Mouse (Mus musculus): ENCODE measurements around the gene Agbl4. TPM values are rescaled to one million over a fixed set of nuclear protein-coding genes. Genes with fewer than 3 reads are reported as not detected.

Gene Agbl4
- polyA plus RNA-seq (2017; shearing (Covaris generic)): not detected

DNA sequence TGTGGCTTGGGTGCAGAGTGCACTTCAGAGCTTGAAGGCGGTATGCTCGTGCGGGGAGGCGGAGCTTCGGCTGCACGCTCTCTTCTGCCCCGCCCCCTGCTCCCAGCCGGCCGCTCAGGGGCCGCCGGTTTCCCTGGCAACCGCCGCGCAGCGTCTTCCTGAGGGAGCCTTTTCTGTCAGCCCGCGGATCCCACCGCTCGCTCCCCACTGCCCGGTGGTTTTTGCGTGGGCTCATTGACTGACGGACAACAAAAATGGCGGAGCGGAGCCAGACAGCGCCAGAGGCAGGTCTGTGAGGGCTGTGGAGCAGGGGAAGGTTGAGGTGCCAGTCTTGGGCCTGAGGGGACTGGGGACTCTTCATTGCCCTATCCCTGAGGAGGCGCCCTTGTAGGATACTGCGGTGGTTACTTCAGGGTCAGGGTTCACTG, at the start of gene Agbl4:
Agbl4 (plus strand) TSS at position 44 of the 428 bp plus-strand sequence.

DNA sequence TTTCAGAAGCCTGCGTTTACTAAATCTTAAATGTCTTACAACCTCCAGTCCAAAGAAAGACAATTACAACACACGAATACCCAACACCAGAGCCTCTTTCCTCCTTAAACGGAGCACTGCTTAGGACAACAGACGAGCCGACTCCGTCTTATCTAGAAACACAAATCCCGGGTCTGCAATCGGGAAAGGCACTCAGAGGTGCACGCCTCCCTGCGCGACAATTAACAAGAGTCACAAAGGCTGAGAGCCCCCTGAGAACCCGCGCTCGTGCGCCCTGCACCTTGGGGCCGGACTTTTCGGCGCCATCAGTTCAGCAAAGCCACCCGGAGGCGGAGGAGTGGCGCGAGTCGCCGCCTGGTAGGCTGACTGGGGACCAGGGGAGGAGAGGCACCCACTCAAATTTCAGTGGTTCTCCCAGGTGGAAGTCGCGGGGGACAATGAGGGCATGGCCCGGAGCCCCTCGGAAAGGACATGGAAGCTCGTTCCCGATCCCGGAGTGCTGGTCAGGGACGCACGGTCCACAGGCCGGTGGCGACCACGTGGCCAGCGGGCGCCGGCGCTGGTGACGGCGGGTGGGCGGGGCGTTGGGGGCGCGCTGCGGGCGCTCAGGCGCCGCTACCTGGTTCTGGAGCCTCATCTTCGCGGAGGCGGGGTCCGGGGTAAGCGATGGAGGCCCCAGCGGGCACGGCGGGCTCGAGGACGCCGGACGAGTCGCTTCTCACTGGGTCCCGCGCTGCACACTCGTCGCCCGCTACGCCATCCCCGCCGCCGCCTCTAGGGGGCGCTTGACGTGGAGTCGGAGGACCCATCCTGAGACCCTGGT, 46.1 kb upstream of the Agbl4 start, which contains the start of gene Elavl4:
Elavl4 (minus strand) TSS at position 732 of the 823 bp plus-strand sequence.

DNA sequence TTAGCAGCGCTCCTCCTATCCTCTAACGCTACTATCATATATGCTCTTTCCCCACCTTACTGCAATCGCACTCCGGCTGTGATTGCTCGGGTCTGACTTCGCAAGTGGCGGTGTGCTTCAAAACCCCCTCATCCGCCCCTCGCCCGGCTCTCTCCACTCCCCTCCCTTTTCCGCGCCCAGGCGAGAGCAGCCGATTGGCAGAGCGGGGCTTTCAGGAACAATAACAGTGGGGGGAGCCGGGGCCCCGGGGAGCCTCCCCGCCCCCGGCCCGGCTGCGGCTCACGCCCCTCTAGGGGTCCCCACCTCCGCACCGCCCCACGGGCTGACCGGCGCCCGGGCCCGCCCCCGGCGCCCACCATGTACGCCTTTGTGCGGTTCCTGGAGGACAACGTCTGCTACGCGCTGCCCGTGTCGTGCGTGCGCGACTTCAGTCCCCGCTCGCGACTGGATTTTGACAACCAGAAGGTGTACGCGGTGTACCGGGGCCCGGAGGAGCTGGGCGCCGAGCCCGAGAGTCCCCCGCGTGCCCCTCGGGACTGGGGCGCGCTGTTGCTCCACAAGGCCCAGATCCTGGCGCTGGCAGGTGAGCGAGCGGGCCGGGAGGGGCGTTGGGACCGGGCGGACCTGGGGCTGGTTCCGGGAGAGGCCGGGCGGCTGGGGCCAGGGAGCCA, 1017.5 kb downstream of the Agbl4 start, which contains the start of gene Bend5:
Bend5 (plus strand) TSS at position 189 of the 671 bp plus-strand sequence.

Other genes with a start within 250 kb of the Agbl4 start
- not detected for gene Elavl4, start 45.8 kb upstream of the Agbl4 start, polyA plus RNA-seq (2017; shearing (Covaris generic))

Data from CD4-positive, CD25-positive, alpha-beta regulatory T cell, adult 9 weeks (primary cell).